Mouse (Mus musculus) brain, adult 2 months (tissue): ENCODE data around the gene Klf2.

Experiments used
- DNase-seq: peaks from one replicate; pipeline ENCODE4 v3.0.0; 2011; ENCODE audit warnings: low read depth, low spot score

Gene Klf2

GRCm38 (mm10) chr8:72305210-72305905, 13.5 kb upstream of the Klf2 start, which contains the start of gene Gm10282:
Gene Gm10282, minus strand, starts transcription at chr8:72305260.
- DNase-seq = no peak

GRCm38 (mm10) chr8:72306913-72307312, 11.9 kb upstream of the Klf2 start:
- no peak for DNase-seq

- no peak for DNase-seq
These were observed 10.6 kb upstream of the Klf2 start for GRCm38 (mm10) chr8:72308276-72308675.

- DNase-seq = peak; percentile 92
These were observed 7.9 kb upstream of the Klf2 start for GRCm38 (mm10) chr8:72310849-72311506.

GRCm38 (mm10) chr8:72312926-72313518, 5.8 kb upstream of the Klf2 start:
- DNase-seq = no peak

- no peak for DNase-seq
These were observed 2.7 kb upstream of the Klf2 start for GRCm38 (mm10) chr8:72316053-72316695.

GRCm38 (mm10) chr8:72317741-72318301, 1.0 kb upstream of the Klf2 start:
- no peak for DNase-seq

- no peak for DNase-seq
These were observed 564 bp downstream of the Klf2 start for GRCm38 (mm10) chr8:72319397-72319796.

GRCm38 (mm10) chr8:72319921-72320802, 1.3 kb downstream of the Klf2 start:
- no peak for DNase-seq

- no peak for DNase-seq
These were observed 2.2 kb downstream of the Klf2 start for GRCm38 (mm10) chr8:72320803-72321583.

GRCm38 (mm10) chr8:72321635-72322441, 3.0 kb downstream of the Klf2 start:
- DNase-seq = no peak

GRCm38 (mm10) chr8:72322471-72322889, 3.6 kb downstream of the Klf2 start:
- no peak for DNase-seq

GRCm38 (mm10) chr8:72323131-72323725, 4.4 kb downstream of the Klf2 start:
- peak; percentile 68 for DNase-seq

- no peak for DNase-seq
These were observed 5.3 kb downstream of the Klf2 start for GRCm38 (mm10) chr8:72324036-72324706.

- DNase-seq = no peak
These were observed 5.9 kb downstream of the Klf2 start for GRCm38 (mm10) chr8:72324708-72325107.

- no peak for DNase-seq
These were observed 10.3 kb downstream of the Klf2 start for GRCm38 (mm10) chr8:72329116-72329515.

- no peak for DNase-seq
These were observed 12.1 kb downstream of the Klf2 start for GRCm38 (mm10) chr8:72330806-72331516.

GRCm38 (mm10) chr8:72331631-72332030, 12.8 kb downstream of the Klf2 start:
- no peak for DNase-seq
